Mouse (Mus musculus): ENCODE results near the gene Actg2.

The Actg2 gene

DNA sequence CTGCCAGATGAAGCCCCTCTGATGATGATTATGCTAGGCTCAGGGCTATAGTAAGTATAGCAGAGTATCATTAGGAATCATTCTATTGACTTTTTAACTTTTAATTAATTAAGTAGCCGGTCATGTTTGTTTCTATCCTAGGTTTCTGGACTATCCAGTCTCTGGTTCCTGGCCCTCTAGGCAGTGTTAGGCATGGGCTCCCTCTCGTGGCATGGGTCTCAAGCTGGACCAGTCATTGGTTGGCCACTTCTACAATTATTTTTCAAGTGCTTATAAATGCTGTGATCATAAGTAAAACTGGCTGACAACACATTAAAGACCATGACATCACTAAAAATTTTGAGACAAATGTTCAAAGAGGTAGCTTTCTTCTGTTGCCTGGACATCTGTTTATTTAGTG, 25.9 kb downstream of the Actg2 start:
- no peak for DNase-seq

DNA sequence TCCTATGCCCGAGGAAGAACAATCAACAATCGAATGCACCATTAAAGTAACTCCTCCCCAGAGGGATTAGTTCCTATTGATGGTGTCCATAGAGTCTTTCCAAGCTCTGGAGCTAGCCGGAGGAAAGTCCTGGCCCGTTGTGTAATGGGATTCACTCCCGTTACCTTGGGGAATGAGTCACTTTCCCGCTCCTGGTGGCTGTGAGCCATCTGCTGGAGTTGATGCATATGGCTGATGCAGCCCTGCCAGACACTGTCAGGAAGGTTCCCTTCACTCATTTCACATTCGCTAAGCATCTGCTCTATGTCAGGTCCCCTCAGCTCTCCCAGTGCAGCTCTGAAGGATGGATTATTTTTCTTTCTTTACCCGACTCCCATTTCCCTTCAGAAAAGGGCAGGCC, 26.6 kb downstream of the Actg2 start:
- DNase-seq = peak; percentile 14

- no peak for DNase-seq
Measured at GRCm38 (mm10) chr6:83507168-83507546, 28.9 kb downstream of the Actg2 start.

DNA sequence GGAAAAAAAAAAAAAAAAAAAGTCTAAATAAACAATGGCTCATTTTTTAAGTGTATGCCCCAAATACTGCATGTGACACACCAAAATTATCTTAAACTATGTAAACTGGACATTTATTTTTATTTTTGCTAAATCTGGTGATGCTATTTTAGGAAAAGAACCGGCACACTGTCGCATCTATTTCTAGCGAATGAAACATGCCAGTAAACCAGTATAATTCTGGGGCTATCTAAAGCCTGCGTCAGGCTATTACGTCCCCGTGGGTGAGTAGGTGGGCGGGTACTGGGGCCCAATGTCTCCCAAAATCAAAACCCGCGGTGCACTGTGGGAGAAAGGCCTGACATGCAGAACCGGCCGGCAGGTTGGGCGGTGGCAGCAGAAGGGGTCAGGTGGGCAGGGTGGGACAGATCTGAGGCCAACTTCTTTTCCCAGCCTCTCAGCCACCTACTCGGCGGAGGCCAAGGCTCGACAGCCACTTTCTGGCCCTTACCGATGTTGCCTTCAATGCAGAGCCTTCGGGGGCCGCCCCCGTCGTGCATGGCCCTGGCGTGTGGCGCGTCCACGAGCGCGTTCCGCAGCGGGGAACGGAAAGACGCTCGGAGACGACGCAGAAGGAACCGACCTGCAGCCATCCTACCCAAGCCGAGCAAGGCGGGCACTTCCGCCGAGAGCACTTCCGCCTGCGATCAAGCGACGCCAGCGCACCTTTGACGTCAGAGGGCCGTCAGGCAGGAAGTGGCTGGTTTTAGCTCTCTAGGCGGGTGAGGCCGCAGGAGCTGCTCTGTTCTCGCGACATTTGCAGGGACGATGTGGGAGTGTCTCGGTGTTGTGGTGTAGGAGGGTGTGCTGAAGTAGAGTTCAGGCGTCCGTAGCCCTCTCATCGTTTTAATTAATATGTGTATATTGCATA, 29.6 kb downstream of the Actg2 start, which contains the start of gene Dguok:
Gene Dguok, minus strand, starts transcription at position 712 of the 910 bp plus-strand sequence.
- DNase-seq = peak; percentile 93

DNA sequence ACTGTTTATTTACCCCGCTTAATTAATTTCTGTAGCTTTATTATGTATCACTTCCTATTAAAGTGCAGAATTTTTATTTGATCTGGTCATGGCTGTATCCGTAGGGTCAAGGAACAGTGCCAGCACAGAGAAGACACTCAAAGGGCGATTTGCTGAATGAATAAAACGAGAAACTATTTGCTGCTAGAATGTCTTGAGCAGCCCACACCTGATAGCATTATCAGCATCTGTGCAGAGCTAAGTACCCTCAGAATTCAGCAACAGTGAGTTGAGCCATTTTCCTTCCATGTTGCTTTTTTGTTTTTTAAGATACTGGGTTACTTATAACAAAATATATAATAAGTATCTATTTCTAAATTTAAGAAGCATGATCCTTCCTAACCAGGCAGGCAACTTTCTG, 30.5 kb downstream of the Actg2 start:
- no peak for DNase-seq

GRCm38 (mm10) chr6:83503361-83503760, 32.7 kb downstream of the Actg2 start:
- DNase-seq = no peak

DNA sequence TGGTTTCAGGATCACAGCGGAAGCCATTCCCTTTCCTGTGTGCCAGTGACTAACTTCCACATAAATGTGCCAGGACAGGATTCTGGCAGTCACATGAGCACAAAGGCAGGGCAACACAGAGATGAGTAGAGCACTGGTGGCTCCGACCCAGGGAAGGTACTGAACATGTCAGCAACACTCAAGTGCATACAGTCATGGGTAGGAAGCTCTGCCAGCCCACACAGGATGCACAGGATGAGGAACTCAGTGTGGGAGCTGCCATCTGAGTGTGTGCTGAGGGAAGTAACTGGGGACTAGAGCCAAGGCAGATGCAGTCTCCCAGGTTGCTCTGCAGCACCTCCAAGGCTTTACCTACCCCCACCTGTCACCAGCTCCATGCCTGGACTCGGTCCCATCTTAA, 33.4 kb downstream of the Actg2 start:
- DNase-seq = no peak

DNA sequence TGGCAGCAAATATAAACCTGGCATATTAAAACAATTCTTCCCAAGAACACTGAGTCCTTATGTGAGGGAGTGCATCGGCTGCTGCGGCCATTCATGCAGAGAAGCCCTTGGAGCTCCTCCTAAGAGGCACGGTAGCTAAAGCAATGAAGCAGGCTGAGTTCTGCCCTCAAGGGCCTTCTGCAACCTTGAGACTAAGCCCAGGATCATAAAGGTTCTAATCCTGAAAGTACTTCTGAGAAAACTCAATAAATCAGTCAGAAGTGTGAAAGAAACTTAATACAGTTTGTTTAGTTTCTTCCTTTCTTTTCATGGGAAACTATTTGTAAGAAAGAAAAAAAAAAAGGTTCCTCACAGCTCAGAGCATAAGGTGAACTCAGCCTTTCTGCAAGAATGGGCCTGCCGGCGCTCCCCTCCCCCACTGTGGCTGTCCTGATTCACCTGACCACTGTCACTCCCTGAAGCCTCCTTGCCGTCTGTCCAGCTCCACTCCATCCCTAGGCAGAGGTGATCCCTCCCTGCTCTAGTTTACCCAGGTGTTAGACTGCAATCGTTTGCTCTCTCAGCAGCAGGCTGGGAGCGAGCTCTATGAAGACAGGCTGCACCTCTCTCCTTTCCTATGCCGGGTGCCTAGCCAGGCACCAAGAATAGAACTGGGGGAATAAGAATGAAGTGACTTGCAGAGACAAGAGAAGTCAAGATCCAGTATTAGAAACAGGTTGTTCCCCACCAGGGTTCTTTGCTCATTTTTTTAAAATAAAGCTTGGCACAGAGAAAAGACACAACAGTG, 34.3 kb downstream of the Actg2 start:
- no peak for DNase-seq

GRCm38 (mm10) chr6:83500462-83500861, 35.6 kb downstream of the Actg2 start:
- DNase-seq = no peak

GRCm38 (mm10) chr6:83499078-83499477, 37.0 kb downstream of the Actg2 start:
- DNase-seq = no peak

GRCm38 (mm10) chr6:83496753-83497710, 39.0 kb downstream of the Actg2 start:
- DNase-seq = no peak

GRCm38 (mm10) chr6:83496009-83496752, 39.9 kb downstream of the Actg2 start:
- DNase-seq = no peak

DNA sequence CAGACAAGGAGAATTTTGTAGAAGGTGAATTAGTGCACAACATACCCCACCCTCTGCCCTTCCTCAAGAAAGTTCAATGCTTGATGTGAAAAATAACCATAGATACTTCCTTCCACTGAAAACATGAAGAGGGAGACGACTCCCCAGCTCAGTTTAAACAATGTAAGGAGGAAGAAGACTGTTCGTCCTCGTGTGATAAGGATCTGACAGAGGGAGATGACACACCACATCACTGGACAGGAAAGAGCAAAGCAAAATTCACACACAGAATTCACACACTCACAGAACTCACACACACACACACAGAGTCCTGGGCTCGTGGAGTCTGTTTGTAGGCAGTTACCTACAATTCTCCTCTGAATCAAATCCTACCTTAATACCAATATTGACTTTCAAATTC, 45.4 kb downstream of the Actg2 start:
- DNase-seq = no peak

GRCm38 (mm10) chr6:83488200-83488599, 47.9 kb downstream of the Actg2 start:
- no peak for DNase-seq

DNA sequence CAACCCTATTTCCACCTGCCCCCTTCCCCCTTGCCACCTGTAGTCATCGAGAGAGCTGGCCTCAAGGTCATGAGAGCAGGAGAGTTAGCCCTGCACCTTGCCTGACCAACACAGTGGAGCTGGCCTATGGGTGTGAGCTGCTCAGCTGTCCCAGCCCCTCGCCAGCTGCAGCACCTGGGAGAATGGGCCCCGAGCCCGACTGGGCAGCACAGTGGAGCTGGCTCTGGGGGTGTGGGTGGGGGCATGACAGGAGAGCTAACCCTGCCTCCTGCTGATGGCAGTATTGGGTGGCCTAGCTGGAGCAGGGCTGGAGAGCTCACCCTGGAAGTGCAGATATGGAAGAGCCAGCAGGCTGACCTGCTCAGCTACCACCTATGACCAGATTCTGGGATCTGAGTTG, 48.8 kb downstream of the Actg2 start:
- DNase-seq = no peak

- DNase-seq = no peak
Measured at GRCm38 (mm10) chr6:83485854-83486253, 50.2 kb downstream of the Actg2 start.

DNA sequence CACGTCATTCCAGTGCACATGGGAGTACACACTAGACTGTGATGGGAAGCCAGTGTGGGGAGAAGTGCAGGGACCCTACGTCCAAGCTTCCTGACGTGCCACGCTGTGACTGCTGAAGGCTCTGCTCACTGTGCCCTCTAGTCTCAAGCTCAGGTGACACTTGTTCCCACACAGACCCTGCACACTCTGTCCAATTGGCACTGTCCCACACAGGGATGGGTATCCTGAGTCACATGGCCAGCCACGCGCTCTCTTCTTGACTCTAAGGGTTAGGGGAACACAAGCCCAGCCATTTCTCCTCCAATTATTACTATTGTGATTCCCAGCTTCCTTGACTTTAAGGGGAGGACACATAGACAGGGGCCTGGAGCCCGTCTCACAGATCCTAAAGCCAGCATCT, 52.3 kb downstream of the Actg2 start:
- no peak for DNase-seq

DNA sequence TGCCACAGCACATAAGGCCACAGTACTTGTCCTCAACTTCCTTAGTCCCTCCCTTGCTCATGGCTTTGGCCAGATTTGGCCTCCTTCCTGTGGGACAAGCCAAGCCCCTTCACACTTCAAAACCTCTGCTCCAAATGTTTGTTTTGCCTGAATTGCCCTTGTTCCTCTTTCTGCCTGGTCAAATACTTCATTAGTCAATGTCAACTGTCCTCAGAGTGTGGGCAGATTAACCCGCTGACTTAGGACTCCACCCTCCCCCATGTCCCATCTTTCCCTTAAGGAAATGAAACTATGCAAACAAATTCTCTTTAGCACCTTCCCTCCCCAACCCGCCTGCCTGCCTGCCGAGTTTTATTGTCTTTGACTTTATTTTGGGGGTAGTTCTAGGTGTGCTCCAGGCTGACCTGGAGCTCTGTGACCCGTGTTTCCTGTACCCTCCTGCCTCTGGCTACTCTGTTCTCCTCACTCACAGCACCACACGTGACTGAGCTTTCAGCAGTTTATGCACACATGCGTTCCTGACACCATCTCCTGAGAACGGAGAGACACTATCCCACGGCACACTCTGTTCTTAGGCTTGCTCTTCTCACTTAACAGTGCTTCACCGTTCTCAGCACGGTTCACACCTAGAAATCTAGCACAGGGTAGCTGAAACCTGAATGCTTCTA, 53.5 kb downstream of the Actg2 start:
- no peak for DNase-seq

DNA sequence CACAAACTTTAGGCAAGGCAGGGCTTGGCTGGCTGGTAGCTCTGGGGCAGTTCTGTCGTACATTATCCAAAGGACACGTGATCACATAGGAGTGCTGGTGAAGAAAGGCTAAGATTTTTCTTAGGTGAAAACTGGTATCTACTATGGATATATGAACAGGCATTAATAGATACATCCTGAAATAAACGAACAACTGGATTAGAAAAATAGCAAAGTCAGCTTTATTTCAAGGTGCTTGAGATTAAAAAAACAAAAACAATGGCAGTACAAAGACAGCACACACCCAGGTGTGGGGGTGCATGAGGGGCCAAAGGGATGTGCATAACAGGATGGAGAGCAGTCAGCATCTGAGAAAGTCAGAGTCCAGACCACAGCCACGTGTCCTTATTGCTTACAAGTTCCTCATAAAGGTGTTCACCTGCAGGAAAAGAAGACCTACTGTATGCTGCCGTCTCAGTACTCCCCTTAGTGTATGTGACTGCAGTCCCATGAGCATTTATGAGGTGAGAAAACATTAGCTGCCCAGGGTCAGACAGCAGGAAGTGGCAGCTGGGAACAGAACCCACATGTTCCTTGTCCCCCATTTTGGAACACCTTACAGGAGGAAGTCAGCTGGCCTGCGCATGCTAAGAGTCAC, 55.9 kb downstream of the Actg2 start:
- DNase-seq = no peak

GRCm38 (mm10) chr6:83479193-83479592, 56.9 kb downstream of the Actg2 start:
- DNase-seq = no peak

- no peak for DNase-seq
Measured at GRCm38 (mm10) chr6:83478628-83479027, 57.4 kb downstream of the Actg2 start.

All from right cerebral cortex, postnatal 4 days (tissue).